Mouse (Mus musculus): ENCODE results near the gene Ccr9. TPM values are rescaled to one million over a fixed set of nuclear protein-coding genes. Genes with fewer than 3 reads are reported as not detected.
A peak's percentile ranks its signal among the peaks of the same experiment; 100 is the strongest.

The Ccr9 gene
- polyA plus RNA-seq, 1 experiment = 0.20 TPM

GRCm38 (mm10) chr9:123811831-123812230, 133.6 kb downstream of the Ccr9 start:
- Histone ChIP-seq H3K4me3 (replicated peaks; ENCODE audit: insufficient read depth, low read depth, low read length) (no peak overlapping the region), H3K4me1 (ENCODE audit: control insufficient read depth, insufficient read depth, low read length) (peaks cover 17% of the 10 kb centered on the region), H3K27ac (ENCODE audit: insufficient read depth, low read length) (no peak overlapping the region), H3K27me3 (ENCODE audit: control insufficient read depth, insufficient read depth, low read length) (no peaks in the 10 kb centered on the region)
- WGBS = 94% methylated on average over 3 of the region's 3 CpGs
- no peak for TF ChIP-seq POLR2A (IDR thresholded peaks at IDR 0.05; ENCODE audit: borderline replicate concordance, insufficient read depth, low read length)
- no peak for DNase-seq

DNA sequence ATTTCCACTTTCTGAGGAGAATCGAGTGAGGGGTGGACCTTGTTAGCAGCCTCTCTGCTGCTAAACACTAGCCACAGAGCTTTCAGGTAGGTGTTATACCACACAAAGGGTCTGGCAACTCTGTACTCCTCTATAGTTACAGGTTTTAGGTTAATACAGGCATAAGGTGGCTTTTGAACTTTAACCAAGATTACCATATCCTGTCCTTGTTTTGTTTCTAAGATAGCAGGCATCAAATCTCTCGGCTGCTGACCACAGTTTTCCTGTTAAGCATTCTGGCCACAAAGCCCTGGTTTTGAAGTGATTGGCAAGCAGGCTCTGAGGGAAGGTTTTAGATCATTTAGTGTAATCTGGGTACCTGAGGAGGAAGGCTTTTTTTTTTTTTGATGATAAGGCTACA, 136.1 kb downstream of the Ccr9 start:
- Histone ChIP-seq H3K27me3 (ENCODE audit: control insufficient read depth, insufficient read depth, low read length) (no peaks in the 10 kb centered on the region), H3K4me3 (replicated peaks; ENCODE audit: insufficient read depth, low read depth, low read length) (no peak overlapping the region), H3K27ac (ENCODE audit: insufficient read depth, low read length) (no peak overlapping the region), H3K4me1 (ENCODE audit: control insufficient read depth, insufficient read depth, low read length) (peaks cover 19% of the 10 kb centered on the region)
- 40% methylated on average over 2 of the region's 2 CpGs for whole genome bisulfite sequencing
- TF ChIP-seq CTCF (IDR thresholded peaks at IDR 0.05; ENCODE audit: borderline replicate concordance, insufficient read depth, low read depth, low read length) (no peak), POLR2A (IDR thresholded peaks at IDR 0.05; ENCODE audit: borderline replicate concordance, insufficient read depth, low read length) (no peak)
- DNase-seq = no peak

DNA sequence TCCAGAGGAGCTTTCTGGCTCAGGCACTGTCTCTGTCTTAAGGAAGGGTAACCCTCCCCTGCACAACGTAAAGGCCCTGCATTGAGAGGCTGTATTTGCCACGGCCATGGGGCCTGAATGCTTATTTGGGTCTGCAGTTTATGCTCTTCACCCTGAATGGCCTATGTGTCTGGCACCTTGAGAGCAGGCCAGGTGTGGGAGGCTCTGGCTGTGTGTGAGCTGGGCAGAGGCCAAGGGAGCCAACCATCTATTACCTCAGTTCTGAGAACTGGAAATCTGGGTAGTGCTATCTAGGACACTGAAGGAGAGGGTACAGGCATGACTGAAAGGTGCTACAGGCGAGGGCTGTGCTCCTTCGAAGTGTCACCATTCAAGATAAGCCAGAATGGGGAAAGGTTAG, 136.6 kb downstream of the Ccr9 start:
- no peaks in the 10 kb centered on the region for H3K27me3 ChIP-seq (ENCODE audit: control insufficient read depth, insufficient read depth, low read length)
- peaks cover 19% of the 10 kb centered on the region for H3K4me1 ChIP-seq (ENCODE audit: control insufficient read depth, insufficient read depth, low read length)
- DNase-seq = peak; percentile 48 to 69
- 59% methylated on average over 4 of the region's 4 CpGs for WGBS
- H3K4me3 ChIP-seq (replicated peaks; ENCODE audit: insufficient read depth, low read depth, low read length) = no peak overlapping the region
- TF ChIP-seq POLR2A (IDR thresholded peaks at IDR 0.05; ENCODE audit: borderline replicate concordance, insufficient read depth, low read length) (no peak), CTCF (IDR thresholded peaks at IDR 0.05; ENCODE audit: borderline replicate concordance, insufficient read depth, low read depth, low read length) (no peak)
- no peak overlapping the region for H3K27ac ChIP-seq (ENCODE audit: insufficient read depth, low read length)

DNA sequence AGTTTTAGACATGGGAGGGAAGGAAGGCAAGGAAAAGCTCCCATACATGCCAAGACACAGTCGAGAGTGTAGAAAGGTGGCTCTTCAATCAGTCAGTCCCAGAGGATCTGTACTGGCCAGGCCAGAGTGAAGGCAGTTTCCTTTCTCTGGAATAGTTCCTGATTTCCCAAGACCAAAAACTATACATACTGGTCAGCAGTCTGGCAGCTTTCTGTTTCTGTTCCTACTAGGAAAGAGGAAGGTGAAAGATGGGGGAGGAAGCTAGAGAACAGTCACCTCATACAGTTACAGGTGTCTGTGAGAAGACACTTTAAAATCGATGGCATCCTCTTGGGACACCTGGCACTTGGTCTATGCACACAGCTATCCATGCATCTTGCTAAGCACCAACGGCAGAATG, 137.2 kb downstream of the Ccr9 start:
- H3K4me1 ChIP-seq (ENCODE audit: control insufficient read depth, insufficient read depth, low read length) = peaks cover 19% of the 10 kb centered on the region
- WGBS = 68% methylated on average over 3 of the region's 3 CpGs
- H3K27ac ChIP-seq (ENCODE audit: insufficient read depth, low read length) = no peak overlapping the region
- H3K4me3 ChIP-seq (replicated peaks; ENCODE audit: insufficient read depth, low read depth, low read length) = no peak overlapping the region
- peak; percentile 18 to 29 for DNase-seq
- TF ChIP-seq CTCF (IDR thresholded peaks at IDR 0.05; ENCODE audit: borderline replicate concordance, insufficient read depth, low read depth, low read length) (no peak), POLR2A (IDR thresholded peaks at IDR 0.05; ENCODE audit: borderline replicate concordance, insufficient read depth, low read length) (no peak)
- no peaks in the 10 kb centered on the region for H3K27me3 ChIP-seq (ENCODE audit: control insufficient read depth, insufficient read depth, low read length)

DNA sequence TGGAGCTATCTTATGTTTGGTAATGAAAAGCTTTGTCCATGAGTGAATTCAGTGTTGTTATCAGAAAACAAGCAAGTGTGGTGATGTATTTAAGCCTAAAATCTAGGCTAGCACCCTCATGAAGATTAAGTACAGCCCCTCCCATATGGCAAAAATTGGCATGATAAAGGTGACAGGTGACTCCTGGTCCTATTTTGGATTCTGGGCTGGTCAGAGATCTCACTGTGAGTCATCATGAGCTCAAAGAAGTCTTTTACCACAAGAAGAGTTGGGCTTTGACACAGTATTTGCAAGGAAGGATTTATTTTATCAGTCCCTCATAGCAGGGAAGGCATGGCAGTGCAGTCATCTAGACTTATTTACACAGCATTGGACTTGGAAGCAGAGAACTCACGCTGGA, 137.8 kb downstream of the Ccr9 start:
- Histone ChIP-seq H3K27ac (ENCODE audit: insufficient read depth, low read length) (no peak overlapping the region), H3K27me3 (ENCODE audit: control insufficient read depth, insufficient read depth, low read length) (no peaks in the 10 kb centered on the region), H3K4me1 (ENCODE audit: control insufficient read depth, insufficient read depth, low read length) (peaks cover 19% of the 10 kb centered on the region), H3K4me3 (replicated peaks; ENCODE audit: insufficient read depth, low read depth, low read length) (no peak overlapping the region)
- WGBS = 64% methylated on average over 1 of the region's 1 CpGs
- TF ChIP-seq POLR2A (IDR thresholded peaks at IDR 0.05; ENCODE audit: borderline replicate concordance, insufficient read depth, low read length) = no peak
- no peak for TF ChIP-seq CTCF (IDR thresholded peaks at IDR 0.05; ENCODE audit: borderline replicate concordance, insufficient read depth, low read depth, low read length)
- DNase-seq = peak in 1 of 2 experiments; percentile 80

- H3K4me3 ChIP-seq (replicated peaks; ENCODE audit: insufficient read depth, low read depth, low read length) = no peak overlapping the region
- DNase-seq = no peak
- no peaks in the 10 kb centered on the region for H3K27me3 ChIP-seq (ENCODE audit: control insufficient read depth, insufficient read depth, low read length)
- TF ChIP-seq CTCF (IDR thresholded peaks at IDR 0.05; ENCODE audit: borderline replicate concordance, insufficient read depth, low read depth, low read length) = no peak
- no peak for TF ChIP-seq POLR2A (IDR thresholded peaks at IDR 0.05; ENCODE audit: borderline replicate concordance, insufficient read depth, low read length)
- H3K27ac ChIP-seq (ENCODE audit: insufficient read depth, low read length) = no peak overlapping the region
- H3K4me1 ChIP-seq (ENCODE audit: control insufficient read depth, insufficient read depth, low read length) = peaks cover 19% of the 10 kb centered on the region
- 94% methylated on average over 2 of the region's 2 CpGs for WGBS
These were observed 140.4 kb downstream of the Ccr9 start for GRCm38 (mm10) chr9:123818601-123819000.

DNA sequence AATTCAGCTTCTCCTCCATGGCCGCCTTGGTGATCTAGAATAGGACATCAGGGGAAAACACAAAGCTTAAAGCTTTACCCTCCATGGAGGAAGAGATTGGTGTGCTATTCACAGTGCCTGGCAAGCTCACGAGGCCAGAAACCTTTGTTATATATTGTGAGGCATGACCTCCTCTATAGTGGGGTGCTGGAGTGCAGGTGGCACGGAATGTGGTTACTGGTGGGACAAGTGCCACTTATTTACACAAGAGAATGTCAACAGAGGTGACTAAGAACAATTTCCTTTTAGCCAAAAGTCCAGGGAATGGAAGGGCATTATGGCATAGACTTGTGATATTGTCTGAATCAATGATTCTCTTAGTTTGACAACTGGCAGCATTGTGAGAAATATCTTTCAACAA, 148.4 kb downstream of the Ccr9 start:
- peaks cover 12% of the 10 kb centered on the region; the same call in 1 of the 2 replicates for H3K4me1 ChIP-seq (ENCODE audit: control insufficient read depth, insufficient read depth, low read length)
- H3K4me3 ChIP-seq (replicated peaks; ENCODE audit: insufficient read depth, low read depth, low read length) = no peak overlapping the region
- no peaks in the 10 kb centered on the region for H3K27me3 ChIP-seq (ENCODE audit: control insufficient read depth, insufficient read depth, low read length)
- DNase-seq = no peak
- WGBS = 89% methylated on average over 3 of the region's 3 CpGs
- TF ChIP-seq CTCF (IDR thresholded peaks at IDR 0.05; ENCODE audit: borderline replicate concordance, insufficient read depth, low read depth, low read length) (no peak), POLR2A (IDR thresholded peaks at IDR 0.05; ENCODE audit: borderline replicate concordance, insufficient read depth, low read length) (no peak)
- no peak overlapping the region for H3K27ac ChIP-seq (ENCODE audit: insufficient read depth, low read length)

DNA sequence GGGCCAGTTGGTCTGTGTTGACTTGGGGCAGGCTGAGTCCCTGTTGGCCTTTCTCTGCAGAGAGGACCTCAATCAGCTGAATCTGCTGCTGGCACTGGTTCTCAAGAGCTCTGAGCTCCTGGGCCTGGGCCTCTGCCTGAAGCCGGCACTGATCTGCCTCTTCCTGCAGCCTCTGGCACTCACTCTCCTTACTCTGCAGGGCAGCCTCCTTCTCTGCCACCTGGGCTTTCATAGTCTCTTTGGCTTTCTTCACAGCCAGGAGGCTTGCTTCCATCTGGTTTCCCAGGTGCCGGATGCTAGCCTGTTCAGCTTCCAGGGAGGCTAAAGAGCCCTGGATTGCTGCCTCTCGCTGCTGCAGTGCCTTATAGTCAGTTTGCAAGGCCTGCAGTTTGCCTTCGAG, 150.7 kb downstream of the Ccr9 start:
- H3K27me3 ChIP-seq (ENCODE audit: control insufficient read depth, insufficient read depth, low read length) = no peaks in the 10 kb centered on the region
- peaks cover 12% of the 10 kb centered on the region; the same call in 1 of the 2 replicates for H3K4me1 ChIP-seq (ENCODE audit: control insufficient read depth, insufficient read depth, low read length)
- H3K27ac ChIP-seq (ENCODE audit: insufficient read depth, low read length) = peak overlapping the region; percentile 47
- H3K4me3 ChIP-seq (replicated peaks; ENCODE audit: insufficient read depth, low read depth, low read length) = no peak overlapping the region
- TF ChIP-seq POLR2A (IDR thresholded peaks at IDR 0.05; ENCODE audit: borderline replicate concordance, insufficient read depth, low read length) (no peak), CTCF (IDR thresholded peaks at IDR 0.05; ENCODE audit: borderline replicate concordance, insufficient read depth, low read depth, low read length) (no peak)
- DNase-seq = peak; percentile 81 to 91
- 20% methylated on average over 4 of the region's 4 CpGs for WGBS

Other genes starting within 250 kb of the Ccr9 start
- gene Limd1, start 199.7 kb upstream of the Ccr9 start, polyA plus RNA-seq (2012; rRNA removed) = 5.9 and 6.5 TPM in 2 replicates
- gene Sacm1l, start 148.7 kb upstream of the Ccr9 start, polyA plus RNA-seq (2012; rRNA removed) = 57.1 and 58.1 TPM in 2 replicates
- gene Slc6a20b, start 45.9 kb upstream of the Ccr9 start, polyA plus RNA-seq (2012; rRNA removed) = 0.25 and 0.41 TPM in 2 replicates
- 10.8 and 18.8 TPM in 2 replicates for gene Slc6a20a, start 446 bp downstream of the Ccr9 start, polyA plus RNA-seq (2012; rRNA removed)
- 22.4 and 25.3 TPM in 2 replicates for gene Lztfl1, start 39.3 kb downstream of the Ccr9 start, polyA plus RNA-seq (2012; rRNA removed)
- gene Cxcr6, start 128.0 kb downstream of the Ccr9 start, polyA plus RNA-seq (2012; rRNA removed) = 0.06 and 0.07 TPM in 2 replicates
- gene Fyco1, start 173.5 kb downstream of the Ccr9 start, polyA plus RNA-seq (2012; rRNA removed) = 17.6 and 18.0 TPM in 2 replicates
- gene Xcr1, start 183.6 kb downstream of the Ccr9 start, polyA plus RNA-seq (2012; rRNA removed) = not detected in 2 replicates

All from cerebellum, adult 2 months (tissue).